Mouse (Mus musculus): ENCODE data around the gene Klhl2.

The Klhl2 gene

GRCm38 (mm10) chr8:64831656-64832055 is 18.2 kb downstream of the Klhl2 start:
- DNase-seq (ENCODE audit: low read depth, low spot score) = no peak

GRCm38 (mm10) chr8:64829921-64830320 is 19.9 kb downstream of the Klhl2 start:
- DNase-seq (ENCODE audit: low read depth, low spot score) = no peak

- DNase-seq (ENCODE audit: low read depth, low spot score) = no peak
Observed at GRCm38 (mm10) chr8:64829391-64829790, 20.4 kb downstream of the Klhl2 start.

GRCm38 (mm10) chr8:64828466-64828865 is 21.4 kb downstream of the Klhl2 start:
- no peak for DNase-seq (ENCODE audit: low read depth, low spot score)

- no peak for DNase-seq (ENCODE audit: low read depth, low spot score)
Observed at GRCm38 (mm10) chr8:64827356-64827755, 22.5 kb downstream of the Klhl2 start.

GRCm38 (mm10) chr8:64826461-64826860 is 23.4 kb downstream of the Klhl2 start:
- peak; percentile 30 for DNase-seq (ENCODE audit: low read depth, low spot score)

- no peak for DNase-seq (ENCODE audit: low read depth, low spot score)
Observed at GRCm38 (mm10) chr8:64823905-64824304, 25.9 kb downstream of the Klhl2 start.

- no peak for DNase-seq (ENCODE audit: low read depth, low spot score)
Observed at GRCm38 (mm10) chr8:64820940-64821339, 28.9 kb downstream of the Klhl2 start.

GRCm38 (mm10) chr8:64811790-64812189 is 38.0 kb downstream of the Klhl2 start:
- no peak for DNase-seq (ENCODE audit: low read depth, low spot score)

- DNase-seq (ENCODE audit: low read depth, low spot score) = no peak
Observed at GRCm38 (mm10) chr8:64811083-64811482, 38.7 kb downstream of the Klhl2 start.

GRCm38 (mm10) chr8:64806558-64806957 is 43.3 kb downstream of the Klhl2 start:
- no peak for DNase-seq (ENCODE audit: low read depth, low spot score)

GRCm38 (mm10) chr8:64804971-64805370 is 44.8 kb downstream of the Klhl2 start:
- no peak for DNase-seq (ENCODE audit: low read depth, low spot score)

GRCm38 (mm10) chr8:64799306-64799705 is 50.5 kb downstream of the Klhl2 start:
- DNase-seq (ENCODE audit: low read depth, low spot score) = peak; percentile 72

GRCm38 (mm10) chr8:64798503-64798902 is 51.3 kb downstream of the Klhl2 start:
- DNase-seq (ENCODE audit: low read depth, low spot score) = no peak

GRCm38 (mm10) chr8:64797751-64798150 is 52.1 kb downstream of the Klhl2 start:
- no peak for DNase-seq (ENCODE audit: low read depth, low spot score)

- DNase-seq (ENCODE audit: low read depth, low spot score) = no peak
Observed at GRCm38 (mm10) chr8:64791250-64791881, 58.5 kb downstream of the Klhl2 start.

GRCm38 (mm10) chr8:64790418-64790817 is 59.4 kb downstream of the Klhl2 start:
- no peak for DNase-seq (ENCODE audit: low read depth, low spot score)

- no peak for DNase-seq (ENCODE audit: low read depth, low spot score)
Observed at GRCm38 (mm10) chr8:64788715-64789114, 61.1 kb downstream of the Klhl2 start.

GRCm38 (mm10) chr8:64786801-64787200 is 63.0 kb downstream of the Klhl2 start:
- DNase-seq (ENCODE audit: low read depth, low spot score) = peak; percentile 44

- no peak for DNase-seq (ENCODE audit: low read depth, low spot score)
Observed at GRCm38 (mm10) chr8:64784235-64784634, 65.6 kb downstream of the Klhl2 start.

- no peak for DNase-seq (ENCODE audit: low read depth, low spot score)
Observed at GRCm38 (mm10) chr8:64781947-64782346, 67.9 kb downstream of the Klhl2 start.

GRCm38 (mm10) chr8:64777925-64778324 is 71.9 kb downstream of the Klhl2 start:
- peak; percentile 90 for DNase-seq (ENCODE audit: low read depth, low spot score)

GRCm38 (mm10) chr8:64774136-64774535 is 75.7 kb downstream of the Klhl2 start:
- no peak for DNase-seq (ENCODE audit: low read depth, low spot score)

GRCm38 (mm10) chr8:64770814-64771213 is 79.0 kb downstream of the Klhl2 start:
- no peak for DNase-seq (ENCODE audit: low read depth, low spot score)

Measured in ES-CJ7 (cell line).